Mouse (Mus musculus): ENCODE data around the gene Kctd21. TPM values are rescaled to one million over a fixed set of nuclear protein-coding genes. Genes with fewer than 3 reads are reported as not detected.

Kctd21 gene
- polyA plus RNA-seq, 1 experiment from 2014 or later = 5.7 TPM

DNA sequence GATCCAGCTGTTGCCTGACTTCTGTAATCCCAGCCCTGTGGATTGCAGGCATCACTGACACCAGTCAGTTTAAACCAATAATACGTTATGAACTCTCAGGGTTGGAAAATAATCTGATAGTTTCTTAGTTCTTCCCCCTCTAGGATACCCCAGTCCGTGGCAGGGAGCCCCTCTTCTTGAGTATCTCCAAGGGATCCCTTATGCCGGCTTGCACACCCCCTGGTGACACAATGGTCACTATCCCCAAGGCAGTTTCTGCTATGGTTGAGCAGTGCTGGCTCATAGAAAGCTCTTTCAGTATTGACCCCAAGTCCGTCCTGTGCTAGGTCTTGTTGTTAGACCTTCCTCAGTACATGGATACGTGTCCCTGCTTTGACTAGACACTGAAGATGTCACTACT, 16.7 kb downstream of the Kctd21 start:
- Histone ChIP-seq H3K4me3 (ENCODE audit: low read depth, low read length) (no peak overlapping the region), H3K4me2 (replicated peaks; ENCODE audit: low read depth, low read length) (no peak overlapping the region), H3K4me1 (ENCODE audit: insufficient read depth, low read depth, low read length) (no peaks in the 10 kb centered on the region; the same call in 1 of the 2 replicates), H3K27me3 (replicated peaks; ENCODE audit: insufficient read depth, low read length) (no peaks in the 10 kb centered on the region), H3K9me3 (ENCODE audit: low read length) (no peaks in the 10 kb centered on the region), H3K9ac (replicated peaks; ENCODE audit: low read depth) (no peak overlapping the region), H3K27ac (ENCODE audit: low read length) (no peak overlapping the region), H3K36me3 (ENCODE audit: insufficient read depth, low read length) (0 out of 2 replicates have a peak, but pooled peaks cover 8% of the 10 kb centered on the region)
- no peak for DNase-seq (ENCODE audit: low spot score)
- no peak for TF ChIP-seq CTCF (IDR thresholded peaks at IDR 0.05)
- TF ChIP-seq EP300 (IDR thresholded peaks at IDR 0.05) = no peak
- WGBS = 81% methylated on average over 5 of the region's 5 CpGs
- no peak for ATAC-seq

DNA sequence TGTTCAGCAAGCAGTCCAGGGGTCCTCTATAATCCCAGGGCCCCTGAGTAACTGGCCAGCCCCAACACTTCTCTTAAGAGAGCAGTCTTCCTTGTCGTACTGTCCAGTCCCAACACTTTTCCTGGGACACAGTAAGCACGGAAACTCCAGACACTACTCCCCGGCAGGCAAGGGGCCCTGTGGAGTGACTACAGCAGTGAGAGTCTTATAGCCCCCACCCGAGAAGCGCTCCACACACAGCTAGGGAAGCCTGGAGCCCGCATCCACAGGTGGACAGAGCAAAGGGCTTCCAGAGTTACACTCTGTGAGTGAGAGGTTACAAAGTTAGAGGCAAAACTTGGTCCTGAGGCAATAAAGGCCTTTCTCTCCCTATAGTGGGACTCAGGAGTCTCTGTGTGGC, 17.3 kb downstream of the Kctd21 start:
- Histone ChIP-seq H3K9ac (replicated peaks; ENCODE audit: low read depth) (no peak overlapping the region), H3K4me1 (ENCODE audit: insufficient read depth, low read depth, low read length) (no peaks in the 10 kb centered on the region; the same call in 1 of the 2 replicates), H3K36me3 (ENCODE audit: insufficient read depth, low read length) (0 out of 2 replicates have a peak, but pooled peaks cover 8% of the 10 kb centered on the region), H3K4me2 (replicated peaks; ENCODE audit: low read depth, low read length) (no peak overlapping the region), H3K9me3 (ENCODE audit: low read length) (no peaks in the 10 kb centered on the region), H3K4me3 (ENCODE audit: low read depth, low read length) (no peak overlapping the region), H3K27ac (ENCODE audit: low read length) (no peak overlapping the region), H3K27me3 (replicated peaks; ENCODE audit: insufficient read depth, low read length) (no peaks in the 10 kb centered on the region)
- no peak for ATAC-seq
- TF ChIP-seq EP300 (IDR thresholded peaks at IDR 0.05) = no peak
- no peak for TF ChIP-seq CTCF (IDR thresholded peaks at IDR 0.05)
- DNase-seq (ENCODE audit: low spot score) = no peak
- WGBS = 83% methylated on average over 6 of the region's 6 CpGs

DNA sequence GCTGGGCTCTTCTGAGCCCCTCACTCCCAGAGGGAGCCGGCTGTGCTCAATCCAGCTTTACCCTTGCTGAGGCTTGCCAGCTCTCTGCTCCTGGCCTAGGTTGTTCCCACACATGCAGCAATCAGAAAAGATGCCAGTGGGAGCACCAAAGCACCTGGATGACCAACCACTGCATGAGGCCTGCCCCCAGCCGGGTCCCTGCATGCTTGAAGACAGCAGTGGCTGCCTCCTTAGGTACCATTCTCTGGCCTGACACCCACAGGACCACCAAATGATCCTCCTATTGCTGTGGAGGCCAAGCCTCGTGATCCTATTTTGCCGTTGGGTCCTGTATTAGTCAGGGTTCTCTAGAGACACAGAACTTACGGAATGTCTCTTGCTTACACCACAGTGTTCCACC, 18.8 kb downstream of the Kctd21 start:
- Histone ChIP-seq H3K36me3 (ENCODE audit: insufficient read depth, low read length) (0 out of 2 replicates have a peak, but pooled peaks cover 8% of the 10 kb centered on the region), H3K9ac (replicated peaks; ENCODE audit: low read depth) (no peak overlapping the region), H3K27ac (ENCODE audit: low read length) (no peak overlapping the region), H3K27me3 (replicated peaks; ENCODE audit: insufficient read depth, low read length) (no peaks in the 10 kb centered on the region), H3K4me3 (ENCODE audit: low read depth, low read length) (no peak overlapping the region), H3K9me3 (ENCODE audit: low read length) (no peaks in the 10 kb centered on the region), H3K4me2 (replicated peaks; ENCODE audit: low read depth, low read length) (no peak overlapping the region), H3K4me1 (ENCODE audit: insufficient read depth, low read depth, low read length) (no peaks in the 10 kb centered on the region; the same call in 1 of the 2 replicates)
- WGBS = 86% methylated on average over 5 of the region's 5 CpGs
- ATAC-seq (no peak), DNase-seq (ENCODE audit: low spot score) (no peak)
- TF ChIP-seq CTCF (IDR thresholded peaks at IDR 0.05) = no peak
- TF ChIP-seq EP300 (IDR thresholded peaks at IDR 0.05) = no peak

DNA sequence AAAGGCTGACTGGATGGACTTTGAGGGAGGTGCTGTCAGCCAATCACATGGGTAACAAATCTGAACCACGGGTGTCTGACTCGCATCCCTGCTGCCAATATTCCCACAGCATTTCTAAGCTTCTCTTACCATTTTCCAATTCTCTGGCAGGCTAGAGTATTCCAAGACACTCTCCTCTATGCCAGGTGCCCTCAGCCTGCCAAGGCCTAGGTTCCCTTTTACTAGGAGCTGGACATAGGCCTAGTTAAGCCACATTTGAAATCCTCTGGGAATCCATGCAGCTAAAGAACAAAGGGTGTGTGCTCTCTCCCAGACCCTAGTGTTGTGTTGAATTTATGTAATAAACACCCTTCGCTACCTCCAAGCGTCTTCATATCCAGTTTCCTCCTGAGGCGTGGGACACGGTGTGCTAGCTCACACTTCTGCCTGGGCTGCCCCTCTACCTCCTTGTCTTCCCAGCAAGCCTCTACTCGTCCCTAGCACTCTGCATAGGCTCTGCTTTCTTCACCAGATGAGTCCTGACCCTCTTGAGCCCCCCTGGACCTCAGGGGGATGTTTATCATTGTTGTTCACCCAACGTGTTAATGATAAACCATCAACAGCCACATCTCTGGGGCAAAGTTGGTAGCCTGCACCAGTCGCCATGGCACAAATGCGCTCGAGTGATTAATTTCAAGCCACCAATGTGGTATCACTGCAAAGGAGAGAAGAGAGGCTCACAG, 19.8 kb downstream of the Kctd21 start:
- Histone ChIP-seq H3K4me3 (ENCODE audit: low read depth, low read length) (no peak overlapping the region), H3K9me3 (ENCODE audit: low read length) (no peaks in the 10 kb centered on the region), H3K27me3 (replicated peaks; ENCODE audit: insufficient read depth, low read length) (no peaks in the 10 kb centered on the region), H3K36me3 (ENCODE audit: insufficient read depth, low read length) (0 out of 2 replicates have a peak, but pooled peaks cover 8% of the 10 kb centered on the region), H3K27ac (ENCODE audit: low read length) (no peak overlapping the region), H3K4me1 (ENCODE audit: insufficient read depth, low read depth, low read length) (peaks cover 3% of the 10 kb centered on the region; the same call in 1 of the 2 replicates), H3K9ac (replicated peaks; ENCODE audit: low read depth) (no peak overlapping the region), H3K4me2 (replicated peaks; ENCODE audit: low read depth, low read length) (no peak overlapping the region)
- WGBS = 82% methylated on average over 11 of the region's 11 CpGs
- TF ChIP-seq CTCF (IDR thresholded peaks at IDR 0.05) = no peak
- no peak for TF ChIP-seq EP300 (IDR thresholded peaks at IDR 0.05)
- DNase-seq (ENCODE audit: low spot score) (no peak), ATAC-seq (no peak)

GRCm38 (mm10) chr7:97353356-97353755, 21.2 kb downstream of the Kctd21 start:
- Histone ChIP-seq H3K9ac (replicated peaks; ENCODE audit: low read depth) (no peak overlapping the region), H3K4me2 (replicated peaks; ENCODE audit: low read depth, low read length) (no peak overlapping the region), H3K4me3 (ENCODE audit: low read depth, low read length) (no peak overlapping the region), H3K27ac (ENCODE audit: low read length) (no peak overlapping the region), H3K9me3 (ENCODE audit: low read length) (no peaks in the 10 kb centered on the region), H3K27me3 (replicated peaks; ENCODE audit: insufficient read depth, low read length) (no peaks in the 10 kb centered on the region), H3K36me3 (ENCODE audit: insufficient read depth, low read length) (no peaks in the 10 kb centered on the region), H3K4me1 (ENCODE audit: insufficient read depth, low read depth, low read length) (peaks cover 3% of the 10 kb centered on the region; the same call in 1 of the 2 replicates)
- TF ChIP-seq EP300 (IDR thresholded peaks at IDR 0.05) (no peak), CTCF (IDR thresholded peaks at IDR 0.05) (no peak)
- WGBS = 83% methylated on average over 6 of the region's 6 CpGs
- ATAC-seq (no peak), DNase-seq (ENCODE audit: low spot score) (no peak)

DNA sequence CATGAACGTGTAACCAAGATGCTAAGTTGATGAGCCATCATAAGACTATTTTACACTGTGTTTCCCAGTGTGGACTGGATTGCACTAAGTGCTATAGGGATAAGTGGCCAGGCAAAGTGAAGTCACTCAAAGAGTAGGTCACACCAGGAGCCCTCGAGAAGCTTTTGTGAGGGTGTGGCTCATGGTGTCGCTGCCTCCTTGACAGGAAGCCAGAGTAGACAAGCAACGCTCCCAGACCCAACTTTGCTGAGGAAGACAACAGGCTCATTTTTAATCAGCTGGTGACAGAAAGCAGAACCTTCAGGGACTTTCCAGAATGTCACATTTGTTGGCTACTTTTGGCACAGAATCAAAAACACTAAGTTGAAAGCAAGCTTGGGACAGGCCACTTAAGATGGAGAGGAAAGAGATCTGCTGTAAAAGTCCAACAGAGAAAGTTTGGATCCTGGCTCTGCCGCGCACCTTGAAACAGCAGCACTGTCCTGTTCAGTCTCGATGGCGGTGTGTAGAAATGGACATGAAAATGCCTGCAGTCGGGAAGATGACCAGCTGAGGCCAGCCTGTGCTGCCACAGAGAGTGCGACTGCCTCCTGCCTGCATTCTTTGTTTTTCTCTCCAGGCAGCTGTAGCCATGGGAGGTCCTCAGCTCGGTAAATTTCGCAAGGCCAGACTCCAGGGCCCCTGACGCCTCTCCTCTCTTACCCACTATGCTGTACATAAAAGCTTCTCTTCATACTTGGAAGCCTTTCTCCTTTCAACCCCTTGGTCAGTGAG, 23.1 kb downstream of the Kctd21 start:
- H3K27me3 ChIP-seq (replicated peaks; ENCODE audit: insufficient read depth, low read length) = no peaks in the 10 kb centered on the region
- H3K36me3 ChIP-seq (ENCODE audit: insufficient read depth, low read length) = no peaks in the 10 kb centered on the region
- H3K4me2 ChIP-seq (replicated peaks; ENCODE audit: low read depth, low read length) = no peak overlapping the region
- peaks cover 3% of the 10 kb centered on the region; the same call in 1 of the 2 replicates for H3K4me1 ChIP-seq (ENCODE audit: insufficient read depth, low read depth, low read length)
- no peaks in the 10 kb centered on the region for H3K9me3 ChIP-seq (ENCODE audit: low read length)
- no peak overlapping the region for H3K4me3 ChIP-seq (ENCODE audit: low read depth, low read length)
- peak; percentile 93 for DNase-seq (ENCODE audit: low spot score)
- TF ChIP-seq CTCF (IDR thresholded peaks at IDR 0.05) = peak; percentile 55
- peak; percentile 90 for TF ChIP-seq EP300 (IDR thresholded peaks at IDR 0.05)
- 16% methylated on average over 13 of the region's 13 CpGs for WGBS
- H3K9ac ChIP-seq (replicated peaks; ENCODE audit: low read depth) = no peak overlapping the region
- peak overlapping the region; percentile 90 for H3K27ac ChIP-seq (ENCODE audit: low read length)
- peak; percentile 85 for ATAC-seq
